Mouse (Mus musculus) ES-Bruce4 (cell line): ENCODE data around the gene Mrm3. TPM values are rescaled to one million over a fixed set of nuclear protein-coding genes. Genes with fewer than 3 reads are reported as not detected.
A peak's percentile ranks its signal among the peaks of the same experiment; 100 is the strongest.

ENCODE experiments used
- H3K27ac ChIP-seq: 2 replicates; pipeline ENCODE4 v1.5.1; 2012; ENCODE audit warnings: low read length, inconsistent platforms; ENCODE audit not compliant: insufficient read depth
- H3K27me3 ChIP-seq: 2 replicates; pipeline ENCODE4 v1.6.1; 2012; ENCODE audit warnings: mild to moderate bottlenecking, low read length, inconsistent platforms; ENCODE audit not compliant: control insufficient read depth, poor library complexity, insufficient read depth, severe bottlenecking
- H3K36me3 ChIP-seq: 2 replicates; pipeline ENCODE4 v1.6.1; 2012; ENCODE audit warnings: inconsistent platforms, mild to moderate bottlenecking, low read length, moderate library complexity; ENCODE audit not compliant: control insufficient read depth, poor library complexity, insufficient read depth, severe bottlenecking
- H3K4me1 ChIP-seq: one replicate; pipeline ENCODE4 v1.8.1; 2011; ENCODE audit warnings: low read length; ENCODE audit not compliant: control insufficient read depth, insufficient read depth
- H3K4me3 ChIP-seq: 2 replicates; pipeline ENCODE4 v1.5.1; 2011; ENCODE audit warnings: low read depth, mild to moderate bottlenecking, low read length
- H3K9ac ChIP-seq: 2 replicates; pipeline ENCODE4 v1.6.1; 2012; ENCODE audit warnings: low read depth, mild to moderate bottlenecking, inconsistent platforms; ENCODE audit not compliant: poor library complexity, severe bottlenecking
- H3K9me3 ChIP-seq: replicated peaks from 2 replicates; pipeline ENCODE4 v1.6.1; 2012; ENCODE audit warnings: mild to moderate bottlenecking, low read length, inconsistent platforms; ENCODE audit not compliant: control insufficient read depth, poor library complexity, insufficient read depth, severe bottlenecking
- CTCF ChIP-seq: IDR thresholded peaks from one replicate; pipeline ENCODE4 v1.8.1; 2011; ENCODE audit warnings: low read depth, low read length
- EP300 ChIP-seq: IDR thresholded peaks from 2 replicates; pipeline ENCODE4 v1.6.1; 2011; ENCODE audit warnings: low read depth, low read length; ENCODE audit not compliant: insufficient read depth
- POLR2A ChIP-seq: IDR thresholded peaks from one replicate; pipeline ENCODE4 v1.8.1; 2011; ENCODE audit warnings: low read length; ENCODE audit not compliant: insufficient read depth
- polyA plus RNA-seq: library from polyadenylated mRNA; stranded (reverse); fragments of >200 nt; gene quantifications from 2 replicates; pipeline ENCODE4 v1.2.4, GENCODE M21; 2011; ENCODE audit warnings: low read depth; ENCODE audit not compliant: missing spikeins, insufficient read depth, insufficient read length

Mrm3 gene
- polyA plus RNA-seq, result 9.2 and 12.1 TPM in 2 replicates

DNA sequence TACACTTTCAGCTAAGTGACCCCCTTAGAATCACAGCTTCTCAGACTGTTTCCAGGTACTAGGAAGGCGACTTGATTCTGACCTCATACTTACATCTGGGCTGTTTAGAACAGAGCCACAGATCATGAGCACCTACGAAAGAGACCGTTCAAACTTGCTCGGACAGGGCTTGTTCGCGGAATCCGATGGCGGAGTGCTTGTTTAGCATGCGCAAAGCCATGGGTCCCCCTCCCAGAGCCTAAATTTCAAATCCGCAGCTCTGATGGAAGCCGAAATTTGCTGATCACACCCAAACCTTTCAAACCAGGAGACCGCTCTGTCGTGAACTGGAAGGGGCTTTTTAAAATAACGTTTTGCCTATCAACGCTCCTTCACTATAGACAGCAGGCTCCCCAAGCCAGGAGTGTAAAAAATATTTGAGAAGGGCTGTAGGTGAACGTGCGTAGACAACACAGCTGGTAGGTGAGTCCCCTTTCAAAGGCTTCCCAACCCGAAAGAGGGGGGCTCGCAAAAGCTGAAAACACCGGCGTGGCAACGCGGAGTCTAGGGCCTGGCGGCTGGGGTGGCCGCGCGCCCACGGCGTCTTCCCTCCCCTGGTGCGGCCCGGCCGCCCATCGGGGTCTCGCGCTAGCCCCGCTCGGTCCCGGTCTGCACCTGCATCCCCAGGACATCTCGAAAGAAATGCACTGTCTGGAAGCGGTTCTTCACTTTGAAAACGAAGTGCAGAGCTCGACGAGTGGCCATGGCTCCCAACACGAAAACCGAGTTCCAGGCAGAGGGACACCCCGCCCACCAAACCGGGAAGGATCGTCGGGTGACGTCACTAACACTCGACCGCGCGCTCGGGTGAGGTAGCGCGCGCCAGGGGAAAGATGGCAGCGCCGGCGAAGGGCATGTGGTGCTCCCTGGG is at the start of gene Mrm3, which contains the start of gene Glod4:
Gene Mrm3, plus strand, starts transcription at position 815 of the 910 bp plus-strand sequence.
Gene Glod4, minus strand, starts transcription at position 825 of the 910 bp plus-strand sequence.
- H3K9me3 ChIP-seq, result no peaks in the 10 kb centered on the region
- peaks cover 20% of the 10 kb centered on the region for H3K36me3 ChIP-seq
- H3K4me3 ChIP-seq, result peak within 1 kb of the TSS; percentile 82
- H3K4me1 ChIP-seq, result no peaks in the 10 kb centered on the region
- H3K27me3 ChIP-seq, result no peaks in the 10 kb centered on the region
- peak within 1 kb of the TSS; percentile 75 for H3K9ac ChIP-seq
- H3K27ac ChIP-seq, result no peak within 1 kb of the TSS
- no peak for TF ChIP-seq CTCF
- peak; percentile 52 for TF ChIP-seq POLR2A

DNA sequence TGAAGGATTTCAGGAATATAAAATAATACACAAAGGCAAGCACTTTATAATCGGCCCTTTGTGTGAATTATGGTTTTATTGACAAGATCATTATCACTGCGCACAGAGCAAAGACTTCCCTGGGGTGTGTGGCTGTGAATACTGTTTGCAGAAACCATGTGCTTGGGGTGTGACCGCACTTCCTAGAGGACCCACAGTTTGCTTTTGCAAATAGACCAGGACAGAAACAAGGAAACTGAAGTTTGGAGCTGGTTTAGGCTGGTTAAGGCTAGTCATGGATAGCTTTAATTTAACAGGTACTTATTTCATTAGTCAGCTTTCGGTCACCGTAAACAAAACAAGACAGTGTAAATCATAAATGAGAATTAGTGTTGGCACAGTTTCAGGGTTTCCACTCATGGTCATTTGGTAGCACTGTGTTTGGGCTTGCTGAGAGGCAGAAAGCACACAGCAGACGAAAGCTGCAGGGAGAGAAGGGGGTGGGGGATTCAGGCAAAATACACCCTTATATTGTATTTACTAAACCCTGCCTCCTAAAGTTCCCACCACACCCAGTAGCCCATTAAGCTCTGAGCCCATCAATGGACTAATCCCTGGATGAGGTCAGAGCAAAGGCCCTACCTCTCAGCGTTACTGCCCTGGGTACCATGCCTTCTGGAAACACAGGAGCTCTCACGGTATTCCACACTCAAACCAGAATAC is 47.1 kb upstream of the Mrm3 start:
- no peaks in the 10 kb centered on the region for H3K4me1 ChIP-seq
- no peak overlapping the region for H3K27ac ChIP-seq
- TF ChIP-seq EP300, result no peak
- no peak for TF ChIP-seq CTCF
- no peak for TF ChIP-seq POLR2A
- H3K4me3 ChIP-seq, result no peak overlapping the region
- peaks cover 2% of the 10 kb centered on the region; the same call in 1 of the 2 replicates for H3K27me3 ChIP-seq
- H3K9ac ChIP-seq, result no peak overlapping the region
- no peaks in the 10 kb centered on the region for H3K9me3 ChIP-seq
- H3K36me3 ChIP-seq, result no peaks in the 10 kb centered on the region

GRCm38 (mm10) chr11:76196977-76197469 is 46.5 kb upstream of the Mrm3 start:
- H3K36me3 ChIP-seq, result no peaks in the 10 kb centered on the region
- H3K9ac ChIP-seq, result no peak overlapping the region
- H3K4me3 ChIP-seq, result no peak overlapping the region
- no peak for TF ChIP-seq POLR2A
- H3K27me3 ChIP-seq, result peaks cover 2% of the 10 kb centered on the region; the same call in 1 of the 2 replicates
- H3K9me3 ChIP-seq, result no peaks in the 10 kb centered on the region
- H3K4me1 ChIP-seq, result no peaks in the 10 kb centered on the region
- H3K27ac ChIP-seq, result no peak overlapping the region

DNA sequence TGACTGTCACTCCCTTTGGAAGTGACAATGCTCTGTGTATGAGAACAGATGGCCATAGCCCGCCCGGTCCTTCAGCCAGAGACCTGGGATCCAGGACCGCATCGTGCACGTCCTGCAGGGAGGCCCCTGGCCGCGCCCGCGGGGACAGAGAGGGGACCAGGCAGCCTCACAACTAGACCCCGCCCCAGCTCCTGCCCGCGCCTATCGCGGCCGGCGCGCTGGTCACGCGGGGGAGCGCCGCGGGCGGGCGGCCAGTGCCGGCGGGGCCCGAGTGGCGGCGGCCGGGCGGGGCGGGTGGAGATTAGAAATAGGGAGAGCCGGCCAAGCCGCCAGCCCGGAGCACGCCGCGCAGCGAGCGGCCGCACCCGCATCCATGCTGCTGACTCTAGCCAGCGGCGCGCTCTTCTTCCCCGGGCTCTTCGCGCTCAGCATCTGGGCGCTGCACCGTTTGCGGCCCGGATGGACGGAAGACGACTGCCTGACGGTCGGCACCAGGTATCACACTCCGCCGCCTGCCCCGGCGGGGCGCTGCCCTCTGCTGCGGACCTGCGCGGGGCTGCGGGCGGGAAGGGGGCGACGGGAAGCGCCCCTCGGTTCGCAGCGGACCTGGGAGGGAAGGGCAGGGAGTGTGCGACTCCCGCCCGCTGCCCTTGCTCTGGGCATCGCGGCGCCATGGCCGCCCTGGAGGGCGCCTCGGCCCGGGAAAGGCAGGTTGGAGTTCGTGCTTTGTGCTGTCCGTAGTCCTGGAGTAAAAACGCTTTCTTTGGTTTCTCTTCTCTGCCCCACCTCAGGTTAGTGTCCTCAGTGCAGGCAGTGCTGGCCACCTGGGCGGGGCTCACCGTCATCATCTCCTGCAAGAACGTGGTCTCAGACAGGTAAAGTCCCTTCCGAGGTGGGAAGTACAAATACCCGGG is 41.5 kb upstream of the Mrm3 start:
- H3K4me3 ChIP-seq, result peak overlapping the region; percentile 83
- peak overlapping the region; percentile 82 for H3K9ac ChIP-seq
- no peaks in the 10 kb centered on the region for H3K36me3 ChIP-seq
- TF ChIP-seq EP300 (no peak), POLR2A (no peak), CTCF (no peak)
- peaks cover 5% of the 10 kb centered on the region; the same call in 1 of the 2 replicates for H3K27me3 ChIP-seq
- no peak overlapping the region for H3K27ac ChIP-seq
- H3K4me1 ChIP-seq, result no peaks in the 10 kb centered on the region
- H3K9me3 ChIP-seq, result no peaks in the 10 kb centered on the region

DNA sequence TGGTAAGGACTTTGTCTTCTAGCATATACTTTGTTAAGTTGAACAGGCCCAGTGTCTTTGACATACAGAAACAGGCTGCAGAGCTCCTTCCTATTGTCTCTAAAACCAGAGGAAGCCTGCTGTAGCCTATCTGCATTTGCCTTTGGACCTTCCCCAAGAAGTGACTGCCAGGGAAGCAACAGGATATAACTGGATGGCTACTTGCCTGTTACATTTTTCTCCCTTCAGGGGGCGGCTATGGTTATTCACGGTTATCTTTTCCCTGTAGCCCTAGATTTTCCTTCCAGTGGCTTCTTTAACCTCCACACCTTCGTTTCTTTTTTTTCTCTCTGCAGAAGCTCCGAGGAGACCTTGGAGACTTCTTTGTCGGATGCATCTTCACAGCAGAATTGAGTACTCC is 36.7 kb upstream of the Mrm3 start:
- TF ChIP-seq CTCF, result no peak
- no peak for TF ChIP-seq EP300
- no peak for TF ChIP-seq POLR2A
- H3K27ac ChIP-seq, result no peak overlapping the region
- 0 out of 2 replicates have a peak, but pooled peaks cover under 1% of the 10 kb centered on the region for H3K36me3 ChIP-seq

More for the DNA sequence above, 36.7 kb upstream of the Mrm3 start:
- Histone ChIP-seq H3K4me1 (no peaks in the 10 kb centered on the region), H3K4me3 (no peak overlapping the region), H3K9me3 (no peaks in the 10 kb centered on the region), H3K9ac (no peak overlapping the region), H3K27me3 (0 out of 2 replicates have a peak, but pooled peaks cover 2% of the 10 kb centered on the region)
